Mouse (Mus musculus) lung, embryonic 16.5 days (tissue): ENCODE results near the gene Capn5. TPM values are rescaled to one million over a fixed set of nuclear protein-coding genes. Genes with fewer than 3 reads are reported as not detected.

Experiments
- polyA plus RNA-seq: library from polyadenylated mRNA; unstranded; fragments of >200 nt; fragmentation: Nextera tagmentation; extraction: Ambion mirVana; gene quantifications from 2 replicates; pipeline ENCODE4 v1.2.1, GENCODE M21; 2015

Gene Capn5
- polyA plus RNA-seq, 1 experiment from 2014 or later: 9.6 TPM

Other genes with a start within 250 kb of the Capn5 start
- gene Myo7a, start 58.8 kb downstream of the Capn5 start, polyA plus RNA-seq: 9.9 and 11.3 TPM in 2 replicates
- gene Omp, start 32.8 kb downstream of the Capn5 start, polyA plus RNA-seq: 0.25 and 0.73 TPM in 2 replicates
- 0.13 and 0.36 TPM in 2 replicates for gene B3gnt6, start 21.2 kb upstream of the Capn5 start, polyA plus RNA-seq
- gene Acer3, start 142.9 kb upstream of the Capn5 start, polyA plus RNA-seq: 28.4 and 29.4 TPM in 2 replicates
- 6.6 and 9.4 TPM in 2 replicates for gene Tsku, start 183.1 kb upstream of the Capn5 start, polyA plus RNA-seq